Mouse (Mus musculus) heart, embryonic 15.5 days (tissue): Measurements from ENCODE around the gene Kpna7. TPM values are rescaled to one million over a fixed set of nuclear protein-coding genes. Genes with fewer than 3 reads are reported as not detected.

Experiments
- ATAC-seq: fragments of 200-750 bp; cut with Nextera tagmentation; replicated peaks from 2 replicates; pipeline ENCODE4 v1.8.0; 2017; ENCODE audit warnings: low read depth, moderate TSS enrichment; ENCODE audit not compliant: insufficient number of reproducible peaks, insufficient read depth, low FRiP score
- H3K27ac ChIP-seq: fragments of 300-500 bp; sonication (generic); 2 replicates; pipeline ENCODE4 v1.5.1; 2015; ENCODE audit warnings: mild to moderate bottlenecking, inconsistent platforms
- H3K27me3 ChIP-seq: fragments of 300-500 bp; sonication (generic); 2 replicates; pipeline ENCODE4 v1.6.1; 2015; ENCODE audit warnings: inconsistent platforms
- H3K36me3 ChIP-seq: fragments of 300-500 bp; sonication (generic); 2 replicates; pipeline ENCODE4 v1.6.1; 2015; ENCODE audit warnings: mild to moderate bottlenecking, inconsistent platforms
- H3K4me1 ChIP-seq: fragments of 300-500 bp; sonication (generic); replicated peaks from 2 replicates; pipeline ENCODE4 v1.6.1; 2015; ENCODE audit warnings: inconsistent platforms
- H3K4me2 ChIP-seq: fragments of 300-500 bp; sonication (generic); 2 replicates; pipeline ENCODE4 v1.6.1; 2015; ENCODE audit warnings: inconsistent platforms, mild to moderate bottlenecking, moderate library complexity
- H3K4me3 ChIP-seq: fragments of 300-500 bp; sonication (generic); 2 replicates; pipeline ENCODE4 v1.5.1; 2015; ENCODE audit warnings: mild to moderate bottlenecking, inconsistent platforms
- H3K9ac ChIP-seq: fragments of 300-500 bp; sonication (generic); 2 replicates; pipeline ENCODE4 v1.6.1; 2015; ENCODE audit warnings: mild to moderate bottlenecking, inconsistent platforms
- H3K9me3 ChIP-seq: fragments of 300-500 bp; sonication (generic); replicated peaks from 2 replicates; pipeline ENCODE4 v1.6.1; 2016; ENCODE audit warnings: inconsistent platforms
- WGBS: fragments of 180-500 bp; shearing (Covaris S2); methylation state at CpG from one replicate; pipeline ENCODE4 v1.1.7; 2015; ENCODE audit warnings: mixed read lengths; 5-methylcytosine and 5-hydroxymethylcytosine counted together
- polyA plus RNA-seq: library from polyadenylated mRNA; unstranded; fragments of >200 nt; fragmentation: Nextera tagmentation; extraction: Ambion mirVana; gene quantifications from 2 replicates; pipeline ENCODE4 v1.2.1, GENCODE M21; 2015

Kpna7 gene
- polyA plus RNA-seq, 1 experiment from 2014 or later = not detected

DNA sequence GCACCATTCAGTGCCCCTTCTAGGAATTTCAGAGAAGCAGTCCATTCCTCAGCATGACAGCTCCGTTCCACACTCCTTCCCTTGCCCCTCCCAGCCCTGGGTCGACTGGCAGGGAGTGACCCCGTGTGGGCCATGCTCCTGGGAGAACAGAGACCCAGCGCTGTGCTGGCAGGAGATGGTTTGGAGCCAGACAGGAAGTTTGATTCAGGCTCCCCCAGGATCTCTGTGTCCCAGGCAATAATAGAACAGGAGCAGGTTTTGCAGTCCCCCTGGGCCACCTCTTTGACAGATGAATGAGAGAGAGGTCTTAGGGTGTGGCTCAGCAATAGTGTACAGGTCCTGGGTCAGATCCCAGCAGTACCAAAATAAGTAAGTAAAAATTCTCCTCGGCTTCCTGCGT is 34.2 kb upstream of the Kpna7 start:
- 61% methylated on average over 6 of the region's 6 CpGs for WGBS

DNA sequence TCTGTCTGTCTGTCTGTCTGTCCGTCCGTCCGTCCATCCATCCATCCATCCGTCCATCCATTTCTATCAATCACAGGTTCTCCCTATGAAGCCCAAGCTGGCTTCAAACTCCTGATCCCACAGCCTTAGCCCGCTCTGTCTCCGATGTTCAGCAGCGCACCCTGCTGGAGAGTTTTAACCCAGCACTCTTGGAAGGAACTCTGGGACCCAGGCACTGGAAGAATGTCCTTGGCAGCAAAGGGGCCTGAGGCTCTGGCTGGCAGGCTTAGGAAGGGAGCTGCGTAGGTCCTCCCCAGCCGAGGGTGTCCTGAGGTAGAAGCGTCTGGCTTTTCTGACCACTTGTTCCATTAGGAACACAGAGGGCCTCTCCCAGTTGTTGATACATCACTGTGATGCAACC is 33.1 kb upstream of the Kpna7 start:
- ATAC-seq = 0 out of 2 replicates have a peak, but pooled peaks have one; percentile 24
- no peaks in the 10 kb centered on the region for H3K9me3 ChIP-seq
- 30% methylated on average over 10 of the region's 10 CpGs for WGBS
- peak overlapping the region; percentile 86 for H3K27ac ChIP-seq
- no peak overlapping the region for H3K9ac ChIP-seq
- no peaks in the 10 kb centered on the region for H3K27me3 ChIP-seq
- H3K36me3 ChIP-seq = peaks cover under 1% of the 10 kb centered on the region; the same call in 1 of the 2 replicates
- peak overlapping the region; percentile 95 for H3K4me2 ChIP-seq
- H3K4me3 ChIP-seq = peak overlapping the region; percentile 87
- peaks cover 51% of the 10 kb centered on the region for H3K4me1 ChIP-seq

More for the DNA sequence above, 34.2 kb upstream of the Kpna7 start:
- Histone ChIP-seq H3K36me3 (peaks cover 12% of the 10 kb centered on the region; the same call in 1 of the 2 replicates), H3K9ac (no peak overlapping the region), H3K4me2 (no peak overlapping the region), H3K9me3 (no peaks in the 10 kb centered on the region), H3K4me1 (peaks cover 54% of the 10 kb centered on the region), H3K27me3 (no peaks in the 10 kb centered on the region), H3K27ac (no peak overlapping the region; the same call in 1 of the 2 replicates), H3K4me3 (no peak overlapping the region)
- ATAC-seq = no peak

DNA sequence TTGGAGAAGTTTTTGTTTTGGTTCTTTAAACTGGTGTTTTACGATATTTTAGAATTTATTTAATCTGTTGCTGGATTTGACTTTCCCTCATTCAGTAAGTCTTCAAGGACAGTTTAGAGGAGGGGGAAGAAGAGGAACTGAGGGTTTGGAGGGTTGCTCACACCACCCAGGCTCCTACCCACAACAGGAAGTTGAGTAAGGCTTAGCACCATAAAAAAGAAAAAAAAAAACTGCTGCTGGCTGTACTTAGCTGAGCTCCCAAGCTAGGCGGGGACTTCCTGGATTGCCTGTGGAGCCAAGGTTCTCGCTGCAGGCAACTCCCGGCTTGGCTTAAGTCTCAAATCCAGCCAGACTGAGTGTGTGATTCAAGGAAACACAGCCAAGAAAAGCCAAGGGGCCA is 32.5 kb upstream of the Kpna7 start:
- Histone ChIP-seq H3K4me2 (peak overlapping the region; percentile 95), H3K9ac (no peak overlapping the region), H3K9me3 (no peaks in the 10 kb centered on the region), H3K4me1 (peaks cover 45% of the 10 kb centered on the region), H3K27me3 (no peaks in the 10 kb centered on the region), H3K36me3 (no peaks in the 10 kb centered on the region; the same call in 1 of the 2 replicates), H3K4me3 (peak overlapping the region; percentile 87), H3K27ac (peak overlapping the region; percentile 86)
- ATAC-seq = peak; percentile 54
- 35% methylated on average over 4 of the region's 4 CpGs for WGBS

DNA sequence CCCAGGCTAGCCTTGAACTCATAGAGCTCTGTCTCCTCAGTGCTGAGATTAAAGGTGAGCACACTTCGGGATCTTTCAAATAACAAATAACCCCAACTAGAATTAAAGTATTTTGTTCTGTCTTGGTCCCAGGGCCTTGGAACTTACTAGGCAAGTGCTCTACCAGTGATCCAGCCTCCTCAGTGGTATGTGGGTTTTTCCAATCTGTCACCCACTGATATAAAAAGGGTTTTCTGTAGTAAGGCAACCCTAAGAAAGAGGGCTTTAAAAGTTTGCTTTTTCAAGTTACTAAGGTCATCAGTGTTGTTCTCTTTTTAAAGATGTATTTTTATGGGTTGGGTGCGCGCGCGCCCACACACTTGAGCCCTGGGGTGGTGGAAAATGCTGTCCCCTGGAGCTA is 31.9 kb upstream of the Kpna7 start:
- Histone ChIP-seq H3K4me3 (peak overlapping the region; percentile 87), H3K27me3 (no peaks in the 10 kb centered on the region), H3K4me1 (peaks cover 39% of the 10 kb centered on the region), H3K9ac (no peak overlapping the region), H3K36me3 (no peaks in the 10 kb centered on the region; the same call in 1 of the 2 replicates), H3K4me2 (peak overlapping the region; percentile 95), H3K9me3 (no peaks in the 10 kb centered on the region), H3K27ac (peak overlapping the region; percentile 86)
- no peak for ATAC-seq
- WGBS = 92% methylated on average over 5 of the region's 5 CpGs

DNA sequence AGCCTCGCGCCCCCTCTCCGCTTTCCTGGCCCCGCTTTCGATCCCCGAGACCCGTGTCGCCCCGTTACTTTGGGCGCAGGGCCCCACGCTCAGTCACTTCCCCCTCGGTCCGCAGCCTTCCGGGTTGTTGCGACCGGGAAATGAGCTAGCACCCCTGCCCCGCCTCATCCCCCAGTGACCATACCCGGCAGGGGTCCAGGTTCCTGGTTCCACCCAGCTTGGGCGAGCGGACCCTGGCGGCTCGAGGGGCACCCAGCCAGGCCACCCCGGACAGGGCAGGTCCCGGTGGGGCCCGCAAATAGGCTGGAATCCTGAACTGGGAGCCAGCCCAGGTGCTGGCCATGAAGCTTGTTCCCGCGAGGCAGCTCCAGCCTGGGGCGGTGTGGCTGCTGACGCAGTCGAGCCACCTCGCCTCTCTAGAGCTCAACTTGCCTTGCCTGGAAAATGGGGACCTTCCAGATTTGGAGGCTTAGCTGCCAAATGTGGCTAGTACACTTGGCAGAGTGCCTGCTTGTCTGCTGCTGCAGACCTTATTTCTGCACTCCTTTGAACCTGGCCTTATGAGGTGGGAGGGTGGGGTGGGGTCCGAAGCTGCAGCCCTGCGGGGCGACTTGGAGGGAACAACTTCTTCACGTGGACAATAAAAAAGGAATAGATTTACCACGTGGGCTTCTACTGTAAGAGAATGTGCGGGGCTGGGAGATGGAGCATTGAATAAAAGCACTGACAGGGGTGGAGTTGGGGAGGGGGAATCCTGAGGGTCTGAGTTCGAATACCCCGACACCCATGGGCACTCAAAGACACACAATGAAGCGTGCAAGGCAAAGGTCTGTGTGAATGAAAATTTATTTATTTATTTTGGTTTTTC is 31.0 kb upstream of the Kpna7 start:
- Histone ChIP-seq H3K4me1 (peaks cover 32% of the 10 kb centered on the region), H3K9ac (peak overlapping the region; percentile 87), H3K36me3 (peaks cover 6% of the 10 kb centered on the region; the same call in 1 of the 2 replicates), H3K27ac (peak overlapping the region; percentile 86), H3K4me2 (peak overlapping the region; percentile 95), H3K4me3 (peak overlapping the region; percentile 87), H3K9me3 (no peaks in the 10 kb centered on the region), H3K27me3 (no peaks in the 10 kb centered on the region)
- peak; percentile 27 for ATAC-seq
- 12% methylated on average over 40 of the region's 40 CpGs for WGBS

DNA sequence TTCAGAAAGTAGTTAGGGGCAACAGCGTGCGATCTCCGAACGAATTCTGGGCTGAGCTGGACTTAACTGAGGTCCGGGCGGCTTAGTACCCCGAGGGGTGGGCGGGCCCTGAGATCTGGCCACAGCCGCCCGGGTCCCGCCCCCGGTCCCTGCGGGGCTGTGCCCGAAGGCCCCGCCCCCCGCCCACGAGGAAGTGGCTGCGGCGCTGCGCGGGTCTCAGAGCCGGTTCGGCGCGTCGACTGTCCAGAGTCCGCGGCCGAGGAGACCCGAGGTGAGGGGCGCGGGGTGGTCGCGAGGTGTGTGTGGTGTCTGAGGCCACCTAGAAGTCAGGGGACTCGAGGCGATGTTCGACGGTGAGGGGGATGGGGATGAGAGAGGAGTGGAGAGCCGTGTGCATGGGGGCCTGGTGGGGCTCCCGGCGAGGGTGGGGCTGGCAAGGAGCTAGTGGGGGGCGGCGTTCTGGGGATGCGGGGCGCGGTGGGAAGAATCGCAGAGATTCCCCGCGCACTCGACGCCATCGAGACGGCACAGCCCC is 30.3 kb upstream of the Kpna7 start, which contains the start of gene Arpc1b:
Gene Arpc1b (plus strand): TSS at position 145 of the 535 bp plus-strand sequence.
- peak within 1 kb of the TSS; percentile 95 for H3K4me2 ChIP-seq
- peak; percentile 64 for ATAC-seq
- no peaks in the 10 kb centered on the region for H3K27me3 ChIP-seq
- peak within 1 kb of the TSS; percentile 87 for H3K9ac ChIP-seq
- peak within 1 kb of the TSS; percentile 87 for H3K4me3 ChIP-seq
- WGBS = 0% methylated on average over 48 of the region's 53 CpGs
- H3K4me1 ChIP-seq = peaks cover 32% of the 10 kb centered on the region
- peaks cover 13% of the 10 kb centered on the region; the same call in 1 of the 2 replicates for H3K36me3 ChIP-seq
- H3K9me3 ChIP-seq = no peaks in the 10 kb centered on the region
- peak within 1 kb of the TSS; percentile 86 for H3K27ac ChIP-seq

DNA sequence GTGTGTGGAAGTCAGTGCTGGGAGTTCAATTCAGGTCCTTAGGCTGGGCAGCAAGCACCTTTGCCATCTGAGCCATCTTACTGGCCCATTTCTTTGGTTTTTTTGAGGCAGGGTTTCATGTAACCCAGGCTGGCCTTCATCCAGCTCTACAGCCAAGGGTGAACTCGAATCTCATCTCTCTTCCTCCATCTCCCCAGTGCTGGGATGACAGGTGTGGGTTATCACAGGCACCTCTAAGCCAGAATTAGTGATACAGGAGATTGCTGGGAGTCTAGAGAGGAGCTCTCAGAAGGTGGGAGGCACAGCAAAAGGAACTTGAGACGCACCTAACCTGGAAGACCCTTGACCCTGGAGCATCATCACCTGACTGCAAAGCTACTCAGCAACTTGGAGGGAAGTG is 29.6 kb upstream of the Kpna7 start:
- ATAC-seq = no peak
- peak overlapping the region; percentile 87 for H3K4me3 ChIP-seq
- peaks cover 18% of the 10 kb centered on the region; the same call in 1 of the 2 replicates for H3K36me3 ChIP-seq
- H3K9me3 ChIP-seq = no peaks in the 10 kb centered on the region
- H3K27ac ChIP-seq = no peak overlapping the region
- no peaks in the 10 kb centered on the region for H3K27me3 ChIP-seq
- peaks cover 32% of the 10 kb centered on the region for H3K4me1 ChIP-seq
- whole genome bisulfite sequencing = 34% methylated on average over 2 of the region's 2 CpGs
- H3K4me2 ChIP-seq = peak overlapping the region; percentile 95
- peak overlapping the region; percentile 87 for H3K9ac ChIP-seq

DNA sequence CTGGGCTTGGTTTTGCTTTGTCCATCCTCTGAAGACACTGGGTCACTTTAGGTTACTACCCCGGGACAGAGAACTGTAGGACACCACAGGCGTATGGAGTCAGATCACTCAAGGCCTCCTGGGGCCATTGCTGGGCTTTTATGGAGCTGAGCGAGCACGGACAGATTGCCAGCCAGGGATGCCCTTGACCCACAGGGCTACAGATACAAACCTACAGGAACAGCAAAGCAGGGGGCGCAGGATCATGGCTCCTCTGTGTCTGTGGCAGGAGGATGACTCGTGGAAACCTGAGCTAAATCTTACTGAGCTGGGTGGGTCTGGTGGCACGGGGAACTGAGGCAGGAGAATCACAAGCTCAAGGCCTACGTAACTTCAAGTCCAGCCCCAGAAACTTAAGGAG is 28.7 kb upstream of the Kpna7 start:
- H3K9ac ChIP-seq = no peak overlapping the region
- no peak overlapping the region for H3K4me3 ChIP-seq
- peaks cover 30% of the 10 kb centered on the region for H3K4me1 ChIP-seq
- peaks cover 26% of the 10 kb centered on the region for H3K36me3 ChIP-seq
- no peaks in the 10 kb centered on the region for H3K27me3 ChIP-seq
- no peaks in the 10 kb centered on the region for H3K9me3 ChIP-seq
- H3K27ac ChIP-seq = no peak overlapping the region
- no peak for ATAC-seq
- no peak overlapping the region for H3K4me2 ChIP-seq
- 76% methylated on average over 8 of the region's 8 CpGs for WGBS

DNA sequence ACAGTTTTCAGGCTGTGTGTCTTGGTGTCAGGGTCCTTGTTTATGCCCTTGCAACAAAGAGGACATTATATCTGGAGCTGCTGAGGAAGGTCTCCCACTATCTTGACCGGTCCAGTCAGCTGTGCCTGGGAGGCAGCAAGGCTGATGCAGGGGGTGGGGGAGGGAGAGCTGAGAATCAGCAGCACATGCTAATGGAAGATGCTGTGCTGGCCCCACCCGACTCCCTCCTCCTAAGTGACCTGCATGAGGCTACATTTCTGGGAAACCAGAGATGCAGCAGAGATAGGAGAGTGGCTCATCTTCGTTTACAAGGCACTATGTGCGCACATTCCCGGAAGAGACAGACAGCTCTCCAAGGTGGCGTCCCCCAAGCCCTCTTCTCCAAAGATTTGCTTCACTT is 26.6 kb upstream of the Kpna7 start:
- Histone ChIP-seq H3K36me3 (peaks cover 41% of the 10 kb centered on the region), H3K9me3 (no peaks in the 10 kb centered on the region), H3K4me1 (peaks cover 12% of the 10 kb centered on the region), H3K27me3 (no peaks in the 10 kb centered on the region), H3K4me3 (no peak overlapping the region), H3K9ac (no peak overlapping the region), H3K27ac (no peak overlapping the region), H3K4me2 (no peak overlapping the region)
- WGBS = 84% methylated on average over 6 of the region's 6 CpGs
- no peak for ATAC-seq

DNA sequence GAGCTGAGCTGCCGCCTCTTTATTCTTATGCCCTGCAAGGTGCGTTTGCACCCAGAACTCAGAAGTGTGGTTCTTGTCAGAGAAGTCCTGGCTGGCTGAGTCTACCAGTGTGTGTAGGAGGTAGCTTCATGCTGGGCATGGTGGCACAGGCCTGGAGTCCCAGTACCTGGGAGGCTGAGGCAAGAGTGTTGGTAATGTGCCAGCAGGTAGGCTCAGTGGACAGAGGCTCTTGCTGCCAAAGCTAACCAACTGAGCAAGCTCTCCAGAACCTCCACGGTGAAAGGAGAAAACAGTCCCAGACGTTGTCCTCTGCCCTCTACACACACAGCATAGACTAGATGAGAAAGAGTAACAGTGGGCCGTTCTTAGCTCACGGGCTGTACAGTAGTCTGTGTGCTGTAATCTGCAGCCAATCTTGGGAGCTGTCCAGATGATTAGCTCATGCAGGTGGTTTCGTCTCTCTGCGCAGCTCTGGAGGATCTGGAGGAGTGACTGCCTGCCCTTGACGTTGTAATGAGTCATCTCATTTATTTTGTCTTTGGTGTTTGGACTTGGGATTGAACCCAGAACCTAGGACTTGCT is 22.0 kb upstream of the Kpna7 start:
- H3K36me3 ChIP-seq = peaks cover 85% of the 10 kb centered on the region

DNA sequence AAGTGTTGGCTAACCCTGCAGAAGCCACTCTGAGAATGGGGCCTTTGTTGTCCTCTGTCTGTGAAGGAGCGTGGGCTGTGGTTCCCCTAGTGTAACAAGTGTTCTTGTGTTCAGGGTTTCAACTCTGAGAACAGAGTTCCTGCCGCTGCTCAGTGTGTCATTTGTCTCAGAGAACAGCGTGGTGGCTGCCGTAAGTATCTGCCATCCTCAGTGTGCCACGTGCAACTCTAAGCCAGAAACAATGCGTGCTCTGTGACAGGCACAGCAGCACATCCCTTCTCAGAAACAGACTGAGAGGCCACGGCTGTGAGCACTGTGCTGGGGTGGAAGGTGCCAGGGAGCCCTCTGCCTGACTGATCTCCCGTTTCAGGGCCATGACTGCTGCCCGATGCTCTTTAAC is 20.5 kb upstream of the Kpna7 start:
- Histone ChIP-seq H3K27me3 (no peaks in the 10 kb centered on the region), H3K36me3 (peaks cover 86% of the 10 kb centered on the region), H3K9ac (no peak overlapping the region), H3K4me3 (no peak overlapping the region), H3K9me3 (no peaks in the 10 kb centered on the region), H3K4me2 (no peak overlapping the region), H3K27ac (no peak overlapping the region), H3K4me1 (no peaks in the 10 kb centered on the region)
- no peak for ATAC-seq
- WGBS = 81% methylated on average over 9 of the region's 9 CpGs

More for the DNA sequence above, 22.0 kb upstream of the Kpna7 start:
- Histone ChIP-seq H3K4me2 (no peak overlapping the region), H3K9ac (no peak overlapping the region), H3K9me3 (no peaks in the 10 kb centered on the region), H3K27me3 (no peaks in the 10 kb centered on the region), H3K27ac (no peak overlapping the region), H3K4me3 (no peak overlapping the region), H3K4me1 (no peaks in the 10 kb centered on the region)
- WGBS = 79% methylated on average over 9 of the region's 9 CpGs
- ATAC-seq = no peak
